Mouse (Mus musculus): Measurements from ENCODE around the gene Il24. TPM values are rescaled to one million over a fixed set of nuclear protein-coding genes. Genes with fewer than 3 reads are reported as not detected.

The Il24 gene
- polyA plus RNA-seq (2017; shearing (Covaris generic)): not detected

GRCm38 (mm10) chr1:130887354-130887753 lies at the start of gene Il24:
Gene Il24, minus strand, starts transcription at chr1:130887454.

GRCm38 (mm10) chr1:130911401-130912010 lies 24.3 kb upstream of the Il24 start, which contains the start of gene Il20:
Gene Il20, minus strand, starts transcription at chr1:130911451.

GRCm38 (mm10) chr1:130865541-130866221 lies 21.6 kb downstream of the Il24 start, which contains the start of gene Fcmr:
Gene Fcmr, plus strand, starts transcription at chr1:130865669.

Other genes starting within 250 kb of the Il24 start
- not detected for gene C4bp, start 225.8 kb downstream of the Il24 start, polyA plus RNA-seq (2017; shearing (Covaris generic))
- gene Gm29427, start 171.7 kb downstream of the Il24 start, polyA plus RNA-seq (2017; shearing (Covaris generic)): not detected
- 4.8 TPM for gene Yod1, start 170.1 kb downstream of the Il24 start, polyA plus RNA-seq (2017; shearing (Covaris generic))
- gene Pfkfb2, start 158.2 kb downstream of the Il24 start, polyA plus RNA-seq (2017; shearing (Covaris generic)): 7.5 TPM
- not detected for gene AA986860, start 155.5 kb downstream of the Il24 start, polyA plus RNA-seq (2017; shearing (Covaris generic))
- gene Fcamr, start 86.6 kb downstream of the Il24 start, polyA plus RNA-seq (2017; shearing (Covaris generic)): not detected
- gene Pigr, start 60.8 kb downstream of the Il24 start, polyA plus RNA-seq (2017; shearing (Covaris generic)): not detected
- not detected for gene Fcmr, start 21.8 kb downstream of the Il24 start, polyA plus RNA-seq (2017; shearing (Covaris generic))
- not detected for gene Il20, start 24.0 kb upstream of the Il24 start, polyA plus RNA-seq (2017; shearing (Covaris generic))
- not detected for gene Il19, start 52.7 kb upstream of the Il24 start, polyA plus RNA-seq (2017; shearing (Covaris generic))
- not detected for gene Il10, start 132.4 kb upstream of the Il24 start, polyA plus RNA-seq (2017; shearing (Covaris generic))
- gene Mapkapk2, start 210.4 kb upstream of the Il24 start, polyA plus RNA-seq (2017; shearing (Covaris generic)): 122 TPM

Data from naive thymus-derived CD4-positive, alpha-beta T cell, adult 5 months (primary cell).